Mouse (Mus musculus) 416B (cell line): Measurements from ENCODE around the gene A930009A15Rik.
A peak's percentile ranks its signal among the peaks of the same experiment; 100 is the strongest.

Source experiments
- DNase-seq: peaks from one replicate; pipeline ENCODE4 v3.0.0; 2011; ENCODE audit warnings: low read depth

The A930009A15Rik gene

GRCm38 (mm10) chr10:115569712-115570491 is at the start of gene A930009A15Rik:
TSS of gene A930009A15Rik (plus strand) at chr10:115569986.
- DNase-seq: no peak

- DNase-seq: no peak
Measured at GRCm38 (mm10) chr10:115520200-115521080, 49.3 kb upstream of the A930009A15Rik start.

- DNase-seq: peak; percentile 63
Measured at GRCm38 (mm10) chr10:115521081-115521451, 48.7 kb upstream of the A930009A15Rik start.

- no peak for DNase-seq
Measured at GRCm38 (mm10) chr10:115528892-115529291, 40.9 kb upstream of the A930009A15Rik start.

- DNase-seq: no peak
Measured at GRCm38 (mm10) chr10:115529768-115530167, 40.0 kb upstream of the A930009A15Rik start.

- DNase-seq: peak; percentile 72
Measured at GRCm38 (mm10) chr10:115530746-115531145, 39.0 kb upstream of the A930009A15Rik start.

GRCm38 (mm10) chr10:115542917-115543316 is 26.9 kb upstream of the A930009A15Rik start:
- DNase-seq: no peak

- no peak for DNase-seq
Measured at GRCm38 (mm10) chr10:115550253-115550652, 19.5 kb upstream of the A930009A15Rik start.

- no peak for DNase-seq
Measured at GRCm38 (mm10) chr10:115551069-115551468, 18.7 kb upstream of the A930009A15Rik start.

- no peak for DNase-seq
Measured at GRCm38 (mm10) chr10:115553352-115554113, 16.3 kb upstream of the A930009A15Rik start.

- no peak for DNase-seq
Measured at GRCm38 (mm10) chr10:115555191-115555765, 14.5 kb upstream of the A930009A15Rik start.

GRCm38 (mm10) chr10:115556738-115557242 is 13.0 kb upstream of the A930009A15Rik start:
- no peak for DNase-seq

- DNase-seq: no peak
Measured at GRCm38 (mm10) chr10:115561136-115561880, 8.5 kb upstream of the A930009A15Rik start.

- no peak for DNase-seq
Measured at GRCm38 (mm10) chr10:115562911-115563686, 6.7 kb upstream of the A930009A15Rik start.

- no peak for DNase-seq
Measured at GRCm38 (mm10) chr10:115563961-115564360, 5.8 kb upstream of the A930009A15Rik start.

GRCm38 (mm10) chr10:115570577-115570976 is 791 bp downstream of the A930009A15Rik start:
- DNase-seq: no peak

- DNase-seq: no peak
Measured at GRCm38 (mm10) chr10:115571317-115571716, 1.5 kb downstream of the A930009A15Rik start.

- no peak for DNase-seq
Measured at GRCm38 (mm10) chr10:115571734-115572440, 2.1 kb downstream of the A930009A15Rik start.

- no peak for DNase-seq
Measured at GRCm38 (mm10) chr10:115579076-115579475, 9.3 kb downstream of the A930009A15Rik start.
